14 mouse cellular contexts compared by ENCODE assay signal in the genomic region with DNA sequence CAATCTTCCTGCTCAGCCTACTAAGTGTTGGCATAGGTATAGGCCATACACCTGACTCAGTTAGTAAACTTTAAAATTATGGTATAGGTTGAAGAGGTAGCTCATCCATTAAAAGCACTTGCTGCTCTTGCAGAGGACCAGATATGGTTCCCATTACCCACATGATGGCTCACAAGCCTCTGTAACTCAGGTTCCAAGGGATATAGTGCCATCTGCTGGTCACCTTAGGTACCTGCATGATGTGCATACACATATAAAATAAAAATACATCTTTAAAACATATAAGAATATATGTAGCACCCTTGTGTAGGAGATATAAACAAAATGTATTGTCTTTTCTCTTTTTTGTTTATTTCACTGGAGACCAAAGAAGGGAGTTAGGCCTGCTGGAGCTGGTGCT. TPM values are rescaled to one million over a fixed set of nuclear protein-coding genes. Genes with fewer than 3 reads are reported as not detected.
A peak's percentile ranks its signal among the peaks of the same experiment; 100 is the strongest.
DNase-seq lines count a peak whose midpoint lies in the region; ATAC-seq and TF ChIP-seq lines count a peak whose summit lies in the region.
"Had no signal": no experiment of that assay in that cellular context is flagged by ENCODE, and none has a peak within 500 bp of the region (broad histone marks: within the 10 kb centered on the region; RNA-seq: fewer than 3 reads in every experiment).

No protein-coding gene starts in this region.

- no peak overlapping the region for H3K4me2 ChIP-seq in kidney, postnatal 0 days (ENCODE audit: low read length)
- no peak overlapping the region for H3K4me2 ChIP-seq in kidney, embryonic 16.5 days (replicated peaks; ENCODE audit: low read depth, low read length)

- in situ Hi-C loops in ES-E14 (cut with MboI; ENCODE audit: low sequenced_read_pairs in 2 of 2, unreplicated experiment in 2 of 2): no loop called here

- no peaks in the 10 kb centered on the region for H3K9me3 ChIP-seq in kidney, postnatal 0 days (replicated peaks; ENCODE audit: low read length)
- peaks cover 9% of the 10 kb centered on the region for H3K9me3 ChIP-seq in kidney, embryonic 16.5 days (ENCODE audit: low read length)
- no peaks in the 10 kb centered on the region for H3K9me3 ChIP-seq in ES-E14 (ENCODE audit: control insufficient read depth, insufficient read depth, low read depth, low read length)

- no peak for DNase-seq in kidney, postnatal 0 days (ENCODE audit: low spot score)
- peak; percentile 10 for DNase-seq in retina, embryonic 14.5 days (ENCODE audit: low spot score)
- DNase-seq in retina, postnatal 1 day: no peak
- no peak for DNase-seq in ES-E14 (ENCODE audit: low read depth, low spot score)
- peak; percentile 39 for DNase-seq in naive thymus-derived CD4-positive, alpha-beta T cell, adult 2 months (ENCODE audit: low read depth)
- no peak for DNase-seq in left cerebral cortex, adult 18-20 months (ENCODE audit: low spot score in 2 of 2)
- no peak for DNase-seq in left cerebral cortex, adult 11 months (ENCODE audit: low spot score)
- DNase-seq: cerebellum, postnatal 10 days; heart, adult 18-20 months; left cerebral cortex, postnatal 4 days; lung, adult 18-20 months; right cerebral cortex, postnatal 14 days had no signal

- H3K27ac ChIP-seq in kidney, postnatal 0 days: no peak overlapping the region
- H3K27ac ChIP-seq in kidney, embryonic 16.5 days (ENCODE audit: low read length): no peak overlapping the region
- H3K27ac ChIP-seq in ES-E14 (ENCODE audit: insufficient read depth, low read depth, low read length, poor library complexity, severe bottlenecking): peak overlapping the region; percentile 61; the same call in 1 of the 2 replicates

- H3K36me3 ChIP-seq in kidney, postnatal 0 days (ENCODE audit: insufficient read depth, low read length): no peaks in the 10 kb centered on the region
- no peaks in the 10 kb centered on the region for H3K36me3 ChIP-seq in kidney, embryonic 16.5 days (ENCODE audit: insufficient read depth, low read length)
- no peaks in the 10 kb centered on the region for H3K36me3 ChIP-seq in ES-E14 (ENCODE audit: control insufficient read depth, insufficient read depth, low read length, poor library complexity, severe bottlenecking)

- peak; percentile 40; the same call in 1 of the 2 replicates for TF ChIP-seq CTCF in kidney, postnatal 0 days (IDR thresholded peaks at IDR 0.05; ENCODE audit: low read depth)

- no peak overlapping the region for H3K9ac ChIP-seq in kidney, postnatal 0 days (ENCODE audit: low read depth, low read length)
- H3K9ac ChIP-seq in kidney, embryonic 16.5 days (replicated peaks; ENCODE audit: low read length): no peak overlapping the region
- no peak overlapping the region for H3K9ac ChIP-seq in ES-E14 (ENCODE audit: insufficient read depth, low read depth, low read length, poor library complexity, severe bottlenecking)

- H3K4me1 ChIP-seq in kidney, postnatal 0 days (replicated peaks; ENCODE audit: insufficient read depth, low read length): no peaks in the 10 kb centered on the region; the same call in 1 of the 2 replicates
- peaks cover 8% of the 10 kb centered on the region; the same call in 1 of the 2 replicates for H3K4me1 ChIP-seq in kidney, embryonic 16.5 days (ENCODE audit: insufficient read depth, low read length)
- peaks cover 0 to 4% of the 10 kb centered on the region in 2 experiments; a peak in 2 of 4 replicates for H3K4me1 ChIP-seq in ES-E14 (ENCODE audit: control insufficient read depth in 2 of 2, insufficient read depth in 2 of 2, low read length in 2 of 2, poor library complexity in 1 of 2)

- no peak for ATAC-seq in kidney, postnatal 0 days (replicated peaks; ENCODE audit: low FRiP score, low read depth)
- ATAC-seq in kidney, embryonic 16.5 days (ENCODE audit: low FRiP score, low TSS enrichment): no peak
- ATAC-seq: hindbrain, embryonic 16.5 days had no signal

- H3K4me3 ChIP-seq in kidney, postnatal 0 days (replicated peaks; ENCODE audit: low read depth, low read length): no peak overlapping the region
- H3K4me3 ChIP-seq in kidney, embryonic 16.5 days (ENCODE audit: low read length): no peak overlapping the region
- H3K4me3 ChIP-seq in ES-E14 (ENCODE audit: insufficient read depth in 1 of 2, low read depth in 1 of 2, low read length in 2 of 2, poor library complexity in 1 of 2, severe bottlenecking in 1 of 2): no peak overlapping the region

- H3K27me3 ChIP-seq in kidney, postnatal 0 days (ENCODE audit: insufficient read depth, low read length): no peaks in the 10 kb centered on the region
- no peaks in the 10 kb centered on the region for H3K27me3 ChIP-seq in kidney, embryonic 16.5 days (ENCODE audit: insufficient read depth, low read length)

TF ChIP-seq in ES-E14, 5 proteins besides CTCF, POLR2A, EP300 and RAD21:
- TF ChIP-seq ZNF384 (IDR thresholded peaks at IDR 0.05; ENCODE audit: low read depth, low read length): no peak
- TF ChIP-seq HCFC1 (IDR thresholded peaks at IDR 0.05; ENCODE audit: borderline replicate concordance, insufficient read depth, low read length): no peak
- no peak for TF ChIP-seq ZC3H11A (IDR thresholded peaks at IDR 0.05; ENCODE audit: borderline replicate concordance, low read depth, low read length)
- TF ChIP-seq MAFK (IDR thresholded peaks at IDR 0.05; ENCODE audit: insufficient read depth, low read depth, low read length): no peak
- TF ChIP-seq CHD2 (IDR thresholded peaks at IDR 0.05; ENCODE audit: low read depth, low read length): no peak

RNA-seq across cellular contexts. Expression of a gene that starts 3.6 kb away (rescaled TPM):
- 8.7 and 9.2 TPM in 2 replicates for polyA plus RNA-seq in kidney, postnatal 0 days (2015; fragmentation: Nextera tagmentation; extraction: Ambion mirVana)
- polyA plus RNA-seq in kidney, embryonic 16.5 days (2015; fragmentation: Nextera tagmentation; extraction: Ambion mirVana): 13.4 and 14.3 TPM in 2 replicates
- 25.2 and 25.4 TPM in 2 replicates for total RNA-seq in ES-E14 (2012; rRNA removed)
- total RNA-seq in left cerebral cortex, adult 18-20 months (2021): 10 to 100 TPM; 16.0 to 19.7 TPM

Comparison
In these comparisons a context has a peak if more than half of its experiments do, and no peak if none do; other contexts are left out.
1. DNase-seq: peak in retina, embryonic 14.5 days (single experiment) and naive thymus-derived CD4-positive, alpha-beta T cell, adult 2 months (single experiment); none in kidney, postnatal 0 days (single experiment), retina, postnatal 1 day (single experiment), ES-E14 (single experiment), left cerebral cortex, adult 18-20 months (0 of 2) and left cerebral cortex, adult 11 months (single experiment).